Mouse (Mus musculus) neural tube, embryonic 15.5 days (tissue): ENCODE data around the gene Pitx2. TPM values are rescaled to one million over a fixed set of nuclear protein-coding genes. Genes with fewer than 3 reads are reported as not detected.

Experiments
- ATAC-seq: fragments of 200-750 bp; cut with Nextera tagmentation; 2 replicates; pipeline ENCODE4 v1.8.0; 2017; ENCODE audit warnings: mild to moderate bottlenecking, moderate TSS enrichment, moderate library complexity; ENCODE audit not compliant: low FRiP score
- H3K27ac ChIP-seq: fragments of 300-500 bp; sonication (generic); replicated peaks from 2 replicates; pipeline ENCODE4 v1.5.1; 2015; ENCODE audit warnings: mild to moderate bottlenecking, inconsistent platforms
- H3K27me3 ChIP-seq: fragments of 300-500 bp; sonication (generic); replicated peaks from 2 replicates; pipeline ENCODE4 v1.6.1; 2015; ENCODE audit warnings: inconsistent platforms
- H3K36me3 ChIP-seq: fragments of 300-500 bp; sonication (generic); 2 replicates; pipeline ENCODE4 v1.6.1; 2015; ENCODE audit warnings: inconsistent platforms
- H3K4me1 ChIP-seq: fragments of 300-500 bp; sonication (generic); 2 replicates; pipeline ENCODE4 v1.6.1; 2015; ENCODE audit warnings: inconsistent platforms
- H3K4me2 ChIP-seq: fragments of 300-500 bp; sonication (generic); 2 replicates; pipeline ENCODE4 v1.6.1; 2015; ENCODE audit warnings: inconsistent platforms, mild to moderate bottlenecking, moderate library complexity
- H3K4me3 ChIP-seq: fragments of 300-500 bp; sonication (generic); replicated peaks from 2 replicates; pipeline ENCODE4 v1.5.1; 2015; ENCODE audit warnings: mild to moderate bottlenecking, inconsistent platforms
- H3K9ac ChIP-seq: fragments of 300-500 bp; sonication (generic); replicated peaks from 2 replicates; pipeline ENCODE4 v1.6.1; 2015; ENCODE audit warnings: mild to moderate bottlenecking, inconsistent platforms
- H3K9me3 ChIP-seq: fragments of 300-500 bp; sonication (generic); replicated peaks from 2 replicates; pipeline ENCODE4 v1.6.1; 2016; ENCODE audit warnings: inconsistent platforms
- WGBS: fragments of 180-500 bp; shearing (Covaris S2); methylation state at CpG from one replicate; pipeline ENCODE4 v1.1.7; 2015; ENCODE audit warnings: mixed read lengths; 5-methylcytosine and 5-hydroxymethylcytosine counted together
- polyA plus RNA-seq: library from polyadenylated mRNA; unstranded; fragments of >200 nt; fragmentation: Nextera tagmentation; extraction: Ambion mirVana; gene quantifications from 2 replicates; pipeline ENCODE4 v1.2.1, GENCODE M21; 2015

The Pitx2 gene
- polyA plus RNA-seq, 1 experiment from 2014 or later, result 5.2 TPM

- Histone ChIP-seq H3K27me3 (peaks cover 89% of the 10 kb centered on the region), H3K9ac (peak overlapping the region; percentile 45), H3K27ac (no peak overlapping the region), H3K4me1 (peaks cover 33% of the 10 kb centered on the region), H3K4me3 (peak overlapping the region; percentile 43), H3K36me3 (no peaks in the 10 kb centered on the region), H3K4me2 (peak overlapping the region; percentile 92), H3K9me3 (no peaks in the 10 kb centered on the region)
- peak; percentile 17; the same call in 1 of the 2 replicates for ATAC-seq
- 2% methylated on average over 34 of the region's 35 CpGs for WGBS
These were observed 4.2 kb downstream of the Pitx2 start for GRCm38 (mm10) chr3:129203761-129204440.

- peak overlapping the region; percentile 43 for H3K4me3 ChIP-seq
- peak overlapping the region; percentile 45 for H3K9ac ChIP-seq
- peak overlapping the region; percentile 92 for H3K4me2 ChIP-seq
- H3K36me3 ChIP-seq, result no peaks in the 10 kb centered on the region
- under 1% methylated on average over 48 of the region's 48 CpGs for WGBS
- H3K9me3 ChIP-seq, result no peaks in the 10 kb centered on the region
- peaks cover 89% of the 10 kb centered on the region for H3K27me3 ChIP-seq
- ATAC-seq, result peak; percentile 94
- no peak overlapping the region for H3K27ac ChIP-seq
- peaks cover 27% of the 10 kb centered on the region for H3K4me1 ChIP-seq
These were observed 5.0 kb downstream of the Pitx2 start for GRCm38 (mm10) chr3:129204441-129205313.

DNA sequence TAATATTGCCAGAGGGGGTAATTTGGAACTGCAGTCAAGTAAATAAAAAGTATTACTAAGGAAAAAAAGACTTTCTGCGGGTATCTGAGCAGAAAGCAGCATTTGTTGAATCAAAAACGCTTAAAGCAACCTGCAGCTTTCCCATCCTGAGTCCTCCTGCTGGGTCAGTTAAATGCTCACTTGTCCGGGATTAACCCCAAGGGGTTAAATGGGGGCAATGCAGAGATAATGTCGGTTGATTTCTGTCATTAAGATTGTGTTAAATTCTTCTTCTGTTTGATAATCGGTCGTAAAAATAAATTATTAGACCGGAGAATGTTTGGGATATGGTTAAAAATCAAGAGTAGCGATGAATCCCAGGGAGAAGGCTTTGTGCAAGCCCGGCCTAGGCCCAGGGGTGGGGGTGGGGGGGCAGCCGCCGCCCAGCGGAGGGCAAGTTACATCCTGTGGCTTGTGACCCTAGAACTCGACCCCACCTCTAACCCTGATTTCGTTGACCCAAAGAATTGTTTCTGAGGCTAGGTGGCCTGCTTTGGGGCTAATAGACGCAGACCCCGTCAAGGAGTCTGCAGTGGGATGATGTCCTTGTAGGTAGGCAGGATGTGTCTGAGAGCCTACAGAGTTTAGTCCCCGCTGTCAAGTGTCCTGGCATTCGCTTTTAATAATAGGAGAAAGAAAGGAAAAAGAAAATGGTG is 6.0 kb downstream of the Pitx2 start:
- WGBS, result 3% methylated on average over 18 of the region's 18 CpGs
- Histone ChIP-seq H3K36me3 (no peaks in the 10 kb centered on the region), H3K27me3 (peaks cover 94% of the 10 kb centered on the region), H3K4me1 (peaks cover 21% of the 10 kb centered on the region), H3K4me3 (no peak overlapping the region), H3K9me3 (no peaks in the 10 kb centered on the region), H3K27ac (no peak overlapping the region), H3K9ac (no peak overlapping the region), H3K4me2 (no peak overlapping the region)
- ATAC-seq, result no peak

GRCm38 (mm10) chr3:129206776-129207175 is 7.1 kb downstream of the Pitx2 start:
- Histone ChIP-seq H3K4me2 (no peak overlapping the region), H3K36me3 (no peaks in the 10 kb centered on the region), H3K4me1 (peaks cover 21% of the 10 kb centered on the region), H3K27me3 (peaks cover 97% of the 10 kb centered on the region), H3K27ac (no peak overlapping the region), H3K4me3 (no peak overlapping the region), H3K9ac (no peak overlapping the region), H3K9me3 (no peaks in the 10 kb centered on the region)
- WGBS, result under 1% methylated on average over 13 of the region's 13 CpGs
- no peak for ATAC-seq

GRCm38 (mm10) chr3:129207231-129208030 is 7.8 kb downstream of the Pitx2 start:
- 1% methylated on average over 24 of the region's 24 CpGs for WGBS
- H3K4me1 ChIP-seq, result peaks cover 21% of the 10 kb centered on the region
- no peak for ATAC-seq
- no peak overlapping the region for H3K4me3 ChIP-seq
- no peak overlapping the region for H3K4me2 ChIP-seq
- H3K36me3 ChIP-seq, result no peaks in the 10 kb centered on the region
- H3K9ac ChIP-seq, result no peak overlapping the region
- H3K9me3 ChIP-seq, result no peaks in the 10 kb centered on the region
- H3K27me3 ChIP-seq, result peaks cover 97% of the 10 kb centered on the region
- H3K27ac ChIP-seq, result no peak overlapping the region

DNA sequence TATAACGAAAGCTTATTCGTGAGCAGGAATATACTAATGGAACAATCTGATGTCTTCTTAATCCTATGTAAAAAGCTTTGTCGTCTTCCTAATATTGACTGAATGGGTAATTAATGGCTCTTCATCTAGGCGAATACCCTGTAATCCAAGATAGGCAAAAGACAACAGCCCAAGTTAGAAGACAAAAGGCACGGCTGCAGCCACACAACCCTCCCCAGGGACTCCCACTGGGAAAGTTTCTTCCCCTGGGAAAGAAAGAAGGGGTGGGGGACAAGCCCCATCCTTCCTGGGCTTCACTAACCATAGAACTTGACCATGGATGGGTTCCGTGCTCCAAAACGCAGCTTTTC is 8.3 kb downstream of the Pitx2 start:
- Histone ChIP-seq H3K27me3 (peaks cover 97% of the 10 kb centered on the region), H3K9ac (no peak overlapping the region), H3K27ac (no peak overlapping the region), H3K4me1 (peaks cover 17% of the 10 kb centered on the region), H3K36me3 (no peaks in the 10 kb centered on the region), H3K9me3 (no peaks in the 10 kb centered on the region), H3K4me2 (no peak overlapping the region), H3K4me3 (no peak overlapping the region)
- 4% methylated on average over 7 of the region's 7 CpGs for WGBS
- no peak for ATAC-seq

DNA sequence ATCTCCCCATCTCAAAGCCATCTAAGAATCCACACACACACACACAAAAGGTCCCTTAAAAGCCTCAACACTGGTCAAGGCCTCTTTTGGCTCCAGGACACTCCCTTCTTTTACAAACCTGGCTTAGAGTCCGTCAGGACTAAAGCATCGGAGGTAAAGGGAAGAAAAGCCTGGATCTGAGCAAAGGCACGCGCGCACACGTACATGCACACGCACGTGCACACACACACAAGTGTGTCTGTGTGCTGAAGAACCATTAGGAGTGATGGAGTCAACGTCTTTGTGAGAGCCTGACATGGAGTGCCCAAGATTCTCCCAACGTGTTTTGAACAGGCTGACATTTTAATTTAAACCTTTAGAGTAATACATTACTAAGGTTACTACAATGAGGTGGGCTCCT is 8.7 kb downstream of the Pitx2 start:
- no peak overlapping the region for H3K4me2 ChIP-seq
- no peaks in the 10 kb centered on the region for H3K36me3 ChIP-seq
- H3K27me3 ChIP-seq, result peaks cover 97% of the 10 kb centered on the region
- no peaks in the 10 kb centered on the region for H3K9me3 ChIP-seq
- H3K4me1 ChIP-seq, result peaks cover 14% of the 10 kb centered on the region
- 5% methylated on average over 10 of the region's 10 CpGs for WGBS
- H3K27ac ChIP-seq, result no peak overlapping the region
- no peak for ATAC-seq
- H3K9ac ChIP-seq, result no peak overlapping the region
- H3K4me3 ChIP-seq, result no peak overlapping the region

GRCm38 (mm10) chr3:129209266-129209665 is 9.6 kb downstream of the Pitx2 start:
- no peak for ATAC-seq
- no peak overlapping the region for H3K27ac ChIP-seq
- H3K9ac ChIP-seq, result no peak overlapping the region
- H3K27me3 ChIP-seq, result peaks cover 95% of the 10 kb centered on the region
- WGBS, result 2% methylated on average over 4 of the region's 4 CpGs
- H3K4me1 ChIP-seq, result peaks cover 17% of the 10 kb centered on the region
- no peak overlapping the region for H3K4me3 ChIP-seq
- H3K9me3 ChIP-seq, result no peaks in the 10 kb centered on the region
- no peak overlapping the region for H3K4me2 ChIP-seq
- H3K36me3 ChIP-seq, result no peaks in the 10 kb centered on the region

DNA sequence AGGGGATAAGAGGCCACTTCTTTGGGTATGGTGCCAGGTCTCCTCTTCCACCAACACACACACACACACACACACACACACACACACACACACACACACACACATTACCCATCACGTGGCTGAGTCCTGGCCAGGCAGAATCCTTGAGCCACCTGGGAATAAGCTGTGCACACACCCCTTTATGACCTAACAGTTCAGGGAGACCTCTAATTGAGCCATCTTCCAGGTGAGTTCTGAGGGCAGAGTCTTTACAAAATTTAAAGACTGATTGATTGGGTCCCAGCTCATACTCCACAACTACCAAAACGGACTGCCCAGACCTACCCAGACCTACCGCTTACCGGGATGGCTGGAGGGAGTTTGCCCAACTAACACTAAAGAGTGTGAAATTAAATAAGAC is 10.1 kb downstream of the Pitx2 start:
- 4% methylated on average over 4 of the region's 4 CpGs for WGBS

GRCm38 (mm10) chr3:129212038-129212645 is 12.5 kb downstream of the Pitx2 start:
- Histone ChIP-seq H3K4me2 (no peak overlapping the region), H3K27me3 (peaks cover 86% of the 10 kb centered on the region), H3K36me3 (no peaks in the 10 kb centered on the region), H3K27ac (no peak overlapping the region), H3K9ac (no peak overlapping the region), H3K4me1 (peaks cover 20% of the 10 kb centered on the region), H3K4me3 (no peak overlapping the region), H3K9me3 (no peaks in the 10 kb centered on the region)
- WGBS, result 2% methylated on average over 7 of the region's 7 CpGs
- ATAC-seq, result no peak

More for the DNA sequence above, 10.1 kb downstream of the Pitx2 start:
- Histone ChIP-seq H3K4me2 (no peak overlapping the region), H3K36me3 (no peaks in the 10 kb centered on the region), H3K27me3 (peaks cover 94% of the 10 kb centered on the region), H3K9ac (no peak overlapping the region), H3K9me3 (no peaks in the 10 kb centered on the region), H3K4me1 (peaks cover 17% of the 10 kb centered on the region), H3K27ac (no peak overlapping the region), H3K4me3 (no peak overlapping the region)
- no peak for ATAC-seq

- peaks cover 20% of the 10 kb centered on the region for H3K4me1 ChIP-seq
- no peak overlapping the region for H3K4me2 ChIP-seq
- H3K36me3 ChIP-seq, result no peaks in the 10 kb centered on the region
- no peak overlapping the region for H3K4me3 ChIP-seq
- no peak overlapping the region for H3K9ac ChIP-seq
- peaks cover 86% of the 10 kb centered on the region for H3K27me3 ChIP-seq
- no peak for ATAC-seq
- H3K27ac ChIP-seq, result no peak overlapping the region
- H3K9me3 ChIP-seq, result no peaks in the 10 kb centered on the region
- 3% methylated on average over 11 of the region's 11 CpGs for WGBS
These were observed 13.1 kb downstream of the Pitx2 start for GRCm38 (mm10) chr3:129212807-129213206.
